Mouse (Mus musculus) WW6 (cell line): ENCODE results near the gene Tagap.
"Not testable (repeated sequence)": the region's sequence is repeated elsewhere in the genome, so short reads cannot be mapped to it uniquely, and the experiment has no call there.

Source experiments
- DNase-seq: peaks from one replicate; pipeline ENCODE4 v3.0.0-alpha.2; 2013; ENCODE audit warnings: low read depth, low spot score

Tagap gene

DNA sequence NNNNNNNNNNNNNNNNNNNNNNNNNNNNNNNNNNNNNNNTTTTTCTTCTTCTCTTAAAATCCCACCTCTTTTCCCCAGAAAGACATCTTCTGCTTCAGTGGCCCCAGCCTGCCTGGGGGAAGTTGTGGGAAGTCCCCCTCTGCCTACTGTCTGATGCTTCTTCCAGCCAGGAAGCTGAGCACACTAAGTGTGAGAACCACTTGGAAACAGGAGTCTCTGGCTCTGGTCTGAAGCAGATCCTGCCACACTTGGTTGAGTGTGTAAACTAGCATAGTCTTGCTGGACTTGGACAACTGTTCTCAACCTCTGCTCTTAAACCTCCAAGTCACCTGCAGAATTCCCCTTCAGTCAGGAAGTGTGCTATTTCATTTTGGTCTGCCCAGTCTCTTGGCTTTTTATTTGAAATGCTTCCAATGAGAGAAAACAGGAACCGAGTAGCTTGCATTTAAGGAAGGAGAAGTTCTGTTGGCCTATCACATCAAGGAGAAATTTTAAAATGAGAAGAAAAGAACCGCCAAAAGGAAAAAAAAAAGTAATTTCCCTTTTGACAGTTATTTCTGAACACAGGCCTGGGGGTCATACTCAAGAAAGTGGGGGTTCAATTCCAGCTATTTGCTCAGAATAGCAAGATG is 11.1 kb upstream of the Tagap start:
- DNase-seq = no peak

DNA sequence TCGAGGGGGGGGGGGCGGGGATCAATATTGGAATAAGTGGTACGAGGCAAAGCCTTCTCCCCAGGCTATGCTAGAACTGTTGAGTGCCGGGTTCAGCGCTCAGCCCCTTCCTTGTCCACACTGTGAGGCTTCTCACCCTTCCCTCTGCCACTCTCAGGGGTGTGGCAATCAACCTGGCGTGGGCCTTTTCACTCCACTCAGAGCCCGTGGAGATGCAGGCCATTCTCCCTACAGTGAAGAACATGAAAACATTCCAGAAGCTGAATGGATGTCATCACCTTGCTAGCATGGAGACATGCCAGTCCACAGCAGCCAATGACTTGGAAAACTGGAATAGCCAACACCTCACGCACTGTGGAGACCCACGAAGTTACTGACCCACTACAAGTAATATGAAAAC is 10.0 kb upstream of the Tagap start:
- no peak for DNase-seq

DNA sequence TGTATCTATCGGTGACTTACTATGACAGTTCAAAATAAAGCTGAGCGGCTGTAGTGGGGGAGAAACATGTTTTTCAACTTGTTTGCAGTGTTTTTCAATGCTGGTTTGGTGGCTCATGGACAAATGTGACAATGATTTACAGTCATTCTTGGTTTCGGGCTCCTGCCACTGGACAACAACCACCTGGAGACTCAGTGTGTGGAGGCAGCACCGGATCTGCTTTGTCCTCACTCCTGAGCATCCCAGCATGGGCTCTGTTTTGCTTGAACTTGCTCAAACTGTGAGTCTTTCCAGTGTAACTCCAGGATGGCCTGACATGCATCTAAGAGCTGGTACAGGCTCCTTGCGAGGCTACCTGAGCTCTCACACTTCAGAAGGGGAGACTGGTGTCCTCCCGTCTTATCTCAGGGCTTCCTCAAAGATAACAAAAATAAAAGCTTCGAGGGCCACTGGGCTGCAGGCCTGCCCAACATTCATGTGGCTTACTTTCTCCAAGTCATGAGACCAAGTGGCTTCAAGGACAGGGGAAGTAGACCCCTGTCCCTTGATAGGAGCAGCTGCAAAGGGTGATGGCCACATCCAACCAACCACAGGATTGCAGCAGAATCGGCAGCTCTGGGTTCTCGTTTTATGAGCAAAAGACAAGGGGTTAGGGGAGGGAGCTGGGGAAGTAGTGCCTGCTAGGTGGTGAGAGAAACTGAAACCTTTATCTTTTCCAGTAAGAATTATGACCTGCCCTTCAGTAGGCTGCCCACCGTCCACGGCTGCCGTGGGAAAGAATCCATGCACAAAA is 8.8 kb upstream of the Tagap start:
- no peak for DNase-seq

DNA sequence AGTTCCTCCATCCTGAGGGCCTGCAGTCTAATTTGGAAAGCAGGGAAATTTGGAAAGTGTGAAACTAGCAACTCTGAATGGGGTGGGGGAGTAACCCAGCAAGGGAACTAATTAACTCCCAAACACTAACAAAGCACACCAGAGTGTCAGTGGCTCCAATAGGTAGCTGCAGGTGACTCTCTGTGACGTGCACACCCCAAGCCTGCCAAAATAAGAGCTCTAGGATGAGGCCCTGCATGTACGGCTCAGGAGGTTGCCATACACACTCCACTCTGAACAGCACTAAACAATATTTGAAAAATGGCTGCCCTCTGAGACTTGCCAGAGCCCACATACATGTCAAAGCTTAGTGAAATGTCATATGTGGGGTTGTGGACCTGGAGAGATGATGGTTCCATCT is 7.4 kb upstream of the Tagap start:
- DNase-seq = no peak

DNA sequence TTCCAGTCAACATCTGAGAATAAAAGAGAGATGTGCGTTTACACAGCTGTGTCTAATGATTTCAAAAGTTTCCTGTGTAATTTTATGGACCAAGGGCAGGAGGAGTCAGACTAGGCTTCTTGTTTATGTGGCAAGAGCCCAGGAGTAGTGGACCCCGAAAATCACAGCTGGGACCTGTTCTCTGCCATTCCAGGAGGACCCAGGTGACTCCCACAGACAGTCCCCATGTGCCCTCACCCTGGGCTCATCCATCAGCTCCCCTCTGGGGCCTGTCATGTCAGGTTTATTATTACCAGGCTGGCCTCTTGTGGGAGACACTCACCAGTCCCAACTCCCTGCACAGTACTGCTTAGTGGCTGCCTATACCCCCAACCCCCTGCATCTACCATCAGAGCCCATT is 6.6 kb upstream of the Tagap start:
- no peak for DNase-seq

DNA sequence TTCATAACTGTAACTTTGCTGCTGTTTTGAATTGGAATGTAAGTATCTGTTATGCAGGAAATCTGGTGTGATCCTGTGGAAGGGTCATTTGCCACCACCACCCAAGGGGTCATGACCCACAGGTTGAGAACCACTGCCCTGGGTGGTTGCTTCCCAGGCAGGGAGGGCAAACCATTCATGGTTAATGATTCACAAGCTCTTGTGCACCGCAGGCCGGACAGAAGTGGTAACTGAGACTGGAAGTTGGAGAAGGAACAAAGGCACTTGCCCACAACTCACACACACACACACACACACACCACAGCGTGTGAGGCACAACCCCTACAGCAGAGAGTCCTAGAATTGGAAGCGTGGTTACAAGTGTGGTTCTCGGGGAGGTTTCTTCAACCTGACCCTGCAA is 3.2 kb upstream of the Tagap start:
- no peak for DNase-seq

DNA sequence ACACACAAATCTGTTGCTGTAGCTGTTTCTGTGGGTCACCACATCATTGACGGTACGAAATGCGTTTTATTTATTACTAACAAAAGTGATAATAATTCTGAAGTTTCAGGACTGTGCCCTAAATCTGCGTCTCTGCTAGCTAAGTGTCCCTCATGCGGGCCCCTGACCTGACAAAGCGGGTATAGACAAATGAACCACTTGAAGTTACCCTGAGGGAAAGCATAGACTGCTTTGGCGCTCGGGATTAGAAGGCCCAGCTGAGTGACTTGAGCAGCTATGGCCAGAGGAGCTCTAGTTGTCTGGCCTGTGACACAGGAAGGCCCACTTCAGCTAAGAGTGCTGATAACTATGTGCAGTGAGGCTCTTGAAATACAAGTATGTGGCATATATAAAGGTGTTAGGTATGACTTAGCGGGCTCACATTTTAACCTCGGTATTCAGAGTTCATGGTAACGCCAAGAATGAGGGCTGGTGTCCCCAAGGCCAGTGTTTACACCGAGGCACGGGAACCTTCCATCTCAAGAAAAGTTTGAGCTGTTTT is 1.5 kb upstream of the Tagap start:
- no peak for DNase-seq

DNA sequence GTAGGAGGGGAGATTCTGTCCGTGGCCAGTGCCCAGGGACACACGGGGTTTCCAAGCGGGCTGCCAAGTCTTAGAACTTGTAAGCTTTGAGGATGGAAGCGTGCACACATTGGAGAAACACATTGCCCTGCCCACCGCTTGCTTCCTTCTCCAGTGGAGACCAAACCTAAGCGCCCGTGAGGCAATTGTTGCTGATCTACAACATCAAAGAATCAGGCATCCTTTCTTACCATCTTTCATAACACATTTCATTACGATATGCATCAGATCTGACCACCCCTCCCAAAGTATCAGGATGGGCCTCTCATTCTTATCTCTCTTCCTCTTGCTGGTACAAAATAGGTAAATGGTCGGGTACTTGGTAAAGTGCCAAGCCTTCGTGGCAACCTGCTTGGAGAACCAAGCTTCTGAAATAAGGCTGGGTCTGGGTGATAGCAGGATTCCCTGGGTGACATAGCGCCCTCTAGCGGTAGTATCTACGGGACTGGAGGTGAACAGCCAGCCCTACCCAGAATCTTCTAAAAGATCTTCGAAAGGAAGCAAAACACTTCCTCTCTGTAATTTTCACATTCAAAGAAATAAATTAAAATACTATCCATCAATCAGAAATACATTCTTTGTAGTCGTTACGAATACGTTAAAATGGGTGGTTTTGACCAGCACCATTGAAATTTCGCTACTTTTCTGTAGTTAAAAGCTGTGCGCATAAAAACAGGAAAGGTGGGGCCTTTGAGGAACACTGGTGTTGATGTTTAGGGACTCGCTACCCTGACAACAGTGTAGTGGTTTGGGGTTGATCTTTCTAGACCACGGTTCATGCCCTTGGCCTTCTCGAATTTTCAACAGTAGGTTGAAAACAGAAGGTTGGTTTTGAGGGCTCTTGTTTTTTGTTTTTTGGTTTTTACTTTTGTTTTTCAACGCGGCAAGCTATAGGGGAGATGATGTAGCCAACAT is 2.1 kb downstream of the Tagap start:
- DNase-seq = peak; percentile 43

DNA sequence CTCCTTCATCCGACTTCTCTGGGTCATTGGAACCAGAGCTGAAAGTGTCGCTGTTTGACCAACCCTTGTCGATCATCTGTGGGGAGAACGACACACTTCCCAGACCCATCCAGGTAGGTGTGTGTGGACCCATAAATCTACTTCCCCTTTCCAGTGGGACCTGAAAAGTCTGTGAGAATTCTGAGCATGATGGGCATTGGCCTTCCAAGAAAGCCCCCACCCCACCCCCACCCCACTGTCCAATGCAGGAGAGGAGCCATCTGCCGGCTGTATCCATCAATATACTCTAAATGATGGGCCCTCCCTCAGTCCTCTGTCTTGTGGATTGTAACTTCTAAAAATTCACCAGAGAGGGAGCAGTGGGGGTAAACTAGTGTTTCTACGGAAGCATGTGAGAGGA is 2.9 kb downstream of the Tagap start:
- no peak for DNase-seq

DNA sequence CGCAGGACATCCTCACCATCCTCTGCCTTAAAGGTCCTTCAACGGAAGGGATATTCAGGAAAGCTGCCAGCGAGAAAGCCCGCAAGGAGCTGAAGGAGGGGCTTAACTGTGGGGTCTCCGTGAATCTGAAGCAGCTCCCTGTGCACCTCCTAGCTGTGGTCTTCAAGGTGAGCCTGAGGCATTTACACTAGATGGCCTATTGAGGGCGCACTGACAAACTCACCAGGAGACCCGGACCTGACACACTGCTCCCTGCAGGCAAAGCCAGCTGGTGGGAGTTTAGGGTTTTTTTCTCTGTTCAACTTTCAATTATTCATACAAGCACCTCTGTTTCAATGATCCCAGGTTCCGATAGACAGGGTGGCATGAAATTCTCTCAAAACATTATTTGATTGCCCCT is 3.5 kb downstream of the Tagap start:
- DNase-seq = peak; percentile 61

DNA sequence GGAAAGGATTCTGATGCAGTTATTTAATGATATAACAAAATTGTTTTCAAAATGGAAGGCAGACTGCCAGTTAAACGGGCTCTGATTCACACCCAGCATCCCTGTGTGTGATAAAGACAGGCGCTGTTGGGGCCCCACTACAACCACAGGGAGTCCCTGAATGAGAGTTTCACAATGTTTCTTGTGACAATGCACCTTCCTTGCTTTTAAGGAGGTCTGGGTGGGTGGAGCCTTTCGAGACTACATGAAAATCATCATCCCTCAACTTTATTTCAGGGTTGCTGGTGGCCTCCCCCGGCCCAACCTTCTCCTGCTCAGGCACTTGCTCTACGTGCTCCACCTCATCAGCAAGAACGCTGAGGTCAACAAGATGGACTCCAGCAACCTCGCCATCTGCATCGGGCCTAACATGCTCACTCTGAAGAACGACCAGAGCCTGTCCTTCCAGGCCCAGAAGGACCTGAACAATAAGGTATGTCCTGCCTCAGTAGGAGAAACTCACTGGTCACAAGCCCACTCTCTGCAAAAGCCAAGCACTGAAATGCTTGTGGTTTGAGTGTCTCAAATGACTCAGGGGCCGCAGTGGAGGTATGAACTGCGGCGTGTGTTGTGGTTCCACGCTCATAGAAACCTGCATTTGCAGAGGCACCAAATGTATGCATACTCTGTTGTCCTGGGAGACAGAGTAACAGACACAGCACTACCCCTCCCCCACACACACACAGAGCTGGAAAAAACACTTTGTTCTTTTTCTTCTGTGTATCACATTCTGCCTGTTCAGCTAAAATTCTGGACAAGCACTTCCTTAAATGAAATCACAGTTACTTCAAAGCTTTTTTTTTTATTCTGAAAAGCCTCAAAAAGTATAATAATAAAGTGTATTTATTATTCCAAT is 5.5 kb downstream of the Tagap start:
- DNase-seq = no peak

DNA sequence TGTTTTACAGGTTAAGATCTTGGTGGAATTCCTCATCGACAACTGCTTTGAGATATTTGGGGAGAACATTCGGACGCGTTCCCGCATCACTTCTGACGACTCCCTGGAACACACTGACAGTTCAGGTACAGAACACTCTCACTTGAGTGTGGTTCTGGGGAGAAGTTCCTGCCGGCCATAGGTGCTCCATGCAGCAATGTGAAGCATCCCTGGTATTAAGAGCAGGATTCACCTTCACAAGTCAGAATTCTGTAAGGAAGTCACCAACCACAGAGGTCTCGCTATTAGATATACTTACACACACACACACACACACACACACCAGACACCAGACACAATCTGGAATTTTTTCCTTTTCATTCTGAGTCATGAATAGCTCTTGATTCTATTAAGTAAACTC is 6.3 kb downstream of the Tagap start:
- DNase-seq = not testable (repeated sequence)

DNA sequence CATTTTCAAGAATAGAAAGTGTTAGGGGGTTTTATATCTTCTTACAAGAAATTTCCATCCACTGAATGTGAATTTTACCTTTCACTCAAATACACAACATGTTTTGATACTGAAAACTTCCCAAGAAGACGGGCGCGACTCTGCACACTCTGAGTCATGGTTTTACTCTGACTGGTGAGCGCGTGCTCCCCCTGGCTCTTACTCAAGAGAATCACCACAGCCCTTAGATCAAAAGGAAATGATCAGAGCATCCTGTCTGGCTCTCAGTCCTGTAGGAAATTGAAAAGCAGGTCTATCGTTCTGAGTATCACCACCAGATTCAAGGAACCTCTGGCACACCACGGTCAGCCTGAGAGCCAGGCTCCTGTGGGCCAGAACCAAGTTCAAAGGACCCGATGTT is 13.8 kb downstream of the Tagap start:
- no peak for DNase-seq

DNA sequence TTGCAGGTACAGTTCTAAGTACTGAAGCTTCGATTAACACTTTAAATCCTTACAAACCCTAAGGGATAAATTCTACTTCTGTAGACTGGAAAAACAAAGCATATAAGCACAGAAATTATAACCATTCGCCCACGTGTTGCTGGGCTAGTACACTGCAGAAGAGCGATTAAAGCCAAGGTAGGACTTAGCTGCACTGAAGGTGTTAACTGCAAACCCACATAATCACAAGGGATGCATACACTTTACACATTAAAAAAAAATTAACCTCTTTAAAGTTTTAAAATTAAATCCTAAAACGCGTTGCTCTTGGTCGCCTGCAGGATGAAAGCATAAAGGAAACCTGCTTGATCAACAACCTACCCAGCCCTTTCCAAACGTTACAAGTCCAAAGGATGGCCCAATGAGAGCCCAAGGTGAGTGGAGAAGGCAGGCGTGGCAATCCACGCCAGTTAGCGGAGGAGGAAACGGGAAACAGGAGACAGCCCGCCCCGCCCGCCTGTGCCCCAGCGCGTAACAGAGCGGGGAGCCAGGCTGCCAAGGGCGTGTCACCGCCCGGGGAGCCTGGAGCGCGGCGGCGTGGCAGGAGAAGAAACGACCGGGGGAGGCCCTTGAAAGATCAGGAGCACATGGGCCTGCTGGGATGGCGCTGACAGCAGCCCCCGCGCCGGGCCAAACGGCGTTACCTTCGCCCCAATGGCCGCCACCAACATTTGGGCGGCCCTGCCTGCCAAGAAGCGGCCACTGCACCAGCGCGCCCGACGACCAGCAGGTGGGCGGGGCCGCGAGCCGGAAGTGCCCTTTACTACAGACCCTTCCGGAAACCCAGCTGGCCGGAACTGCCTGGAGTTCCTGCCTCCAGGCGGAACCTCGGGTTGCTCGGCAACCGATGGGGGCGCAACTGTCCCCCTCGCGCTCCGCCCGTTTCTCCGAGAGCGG is 19.6 kb downstream of the Tagap start, which contains the start of gene Rsph3a:
Gene Rsph3a (plus strand): TSS at position 498 of the 936 bp plus-strand sequence.
- not testable (repeated sequence) for DNase-seq

DNA sequence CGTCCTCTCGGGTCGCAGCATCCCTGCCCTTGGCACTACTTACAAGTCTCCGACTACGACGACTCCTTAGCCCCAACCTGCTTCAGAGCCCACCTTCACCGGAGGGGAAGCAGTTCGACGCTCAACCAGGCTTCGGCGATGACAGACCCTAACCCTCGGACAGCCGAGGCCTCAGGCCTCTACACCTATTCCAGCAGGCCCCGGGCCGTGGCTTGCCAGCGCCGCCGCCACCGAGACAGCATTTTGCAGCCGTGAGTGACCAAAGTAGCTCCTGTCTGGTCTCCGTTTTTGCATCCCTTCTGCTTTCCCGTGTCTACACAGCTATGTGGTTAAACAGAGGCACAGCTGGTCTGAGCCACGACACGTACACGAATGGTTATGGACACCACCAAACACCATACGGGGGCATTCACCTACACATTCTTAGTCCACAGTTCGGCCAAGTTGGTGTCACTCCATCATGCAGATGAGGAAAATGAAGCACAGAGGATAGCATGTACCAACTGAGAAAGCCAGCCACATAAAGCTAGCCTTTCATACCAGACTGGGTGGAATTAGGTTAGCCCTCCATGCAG is 20.3 kb downstream of the Tagap start:
- not testable (repeated sequence) for DNase-seq

DNA sequence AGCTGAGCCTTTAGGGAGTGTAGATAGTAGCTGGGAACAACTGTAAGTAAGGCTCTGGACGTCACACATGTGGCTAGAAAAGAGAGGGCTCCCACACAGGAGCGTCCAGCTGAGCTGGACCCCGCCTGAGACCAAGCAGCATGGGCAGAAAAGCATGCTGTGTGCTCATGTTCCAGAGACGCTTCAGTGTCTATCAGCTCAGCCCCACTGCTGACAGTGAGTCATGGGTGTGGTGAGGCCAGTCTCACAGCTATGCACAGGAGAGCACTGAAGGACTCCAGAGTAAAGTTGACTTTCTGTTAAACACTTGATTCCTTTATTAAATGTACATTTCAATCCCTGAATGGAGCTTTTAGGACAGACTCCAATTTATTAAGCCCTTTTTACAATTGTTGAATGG is 25.5 kb downstream of the Tagap start:
- not testable (repeated sequence) for DNase-seq

DNA sequence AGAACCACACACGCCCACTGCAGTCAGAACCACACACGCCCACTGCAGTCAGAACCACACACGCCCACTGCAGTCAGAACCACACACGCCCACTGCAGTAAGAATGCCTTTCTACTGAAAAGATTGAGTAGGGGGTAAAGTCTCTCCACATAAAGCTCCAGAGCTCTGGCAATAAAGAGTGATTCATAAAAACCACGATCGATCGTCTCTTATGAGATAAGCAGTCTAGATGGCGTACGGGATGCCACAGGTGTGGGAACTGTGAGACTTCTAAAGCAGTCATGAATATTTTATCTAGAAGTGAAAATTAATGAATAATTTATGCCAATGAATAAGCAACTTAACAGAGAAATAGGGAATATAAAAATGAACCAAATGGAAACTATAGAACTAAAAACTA is 31.4 kb downstream of the Tagap start:
- not testable (repeated sequence) for DNase-seq

DNA sequence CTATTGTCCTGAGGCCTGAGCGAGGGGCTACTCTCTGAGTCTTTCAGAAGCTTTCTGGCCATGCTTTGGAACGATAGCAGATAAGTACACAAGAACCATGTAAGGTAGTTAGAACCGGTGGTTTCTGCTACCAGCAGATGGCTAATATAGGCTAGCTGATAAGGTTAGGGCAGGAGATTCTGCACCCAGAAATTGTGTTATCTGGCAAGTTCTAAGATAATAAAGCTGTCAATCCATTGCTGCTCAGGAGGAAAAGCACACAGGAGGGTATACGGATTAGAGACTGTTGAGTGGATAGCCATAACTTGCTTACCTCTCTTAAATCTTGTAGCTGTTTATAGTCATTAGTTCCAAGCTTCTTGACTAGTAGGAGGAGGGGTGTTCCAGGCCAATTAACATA is 37.5 kb downstream of the Tagap start:
- DNase-seq = not testable (repeated sequence)

DNA sequence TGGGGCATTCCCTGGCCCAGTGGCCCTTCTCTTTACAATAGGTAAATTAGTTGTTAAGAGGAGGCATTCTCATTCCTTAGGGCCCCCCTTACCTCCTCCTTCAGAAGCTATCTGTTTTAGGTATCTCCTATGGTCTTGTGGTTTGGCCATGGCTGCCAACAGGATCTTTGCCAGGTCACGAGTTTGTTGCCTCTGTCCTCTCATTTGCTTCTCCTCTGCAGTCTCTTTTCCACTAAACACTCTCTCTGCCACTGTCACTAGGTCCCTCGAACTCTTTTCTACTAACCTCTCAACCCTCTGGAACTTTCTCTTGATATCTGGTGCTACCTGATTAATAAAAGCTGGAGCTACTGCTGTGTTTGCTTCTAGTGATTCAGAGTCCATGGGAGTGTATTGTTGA is 38.6 kb downstream of the Tagap start:
- not testable (repeated sequence) for DNase-seq
